Mouse (Mus musculus) cerebellum, adult 2 months (tissue): ENCODE data around the gene Npff.

Source experiments
- CTCF ChIP-seq: fragments of 200-500 bp; IDR thresholded peaks from 2 replicates; pipeline ENCODE4 v1.5.1; 2011; ENCODE audit warnings: low read depth, mild to moderate bottlenecking, control low read depth, low read length, moderate library complexity, borderline replicate concordance; ENCODE audit not compliant: insufficient read depth
- POLR2A ChIP-seq: fragments of 200-500 bp; IDR thresholded peaks from 2 replicates; pipeline ENCODE4 v1.6.1; 2011; ENCODE audit warnings: low read length, control low read depth, borderline replicate concordance; ENCODE audit not compliant: insufficient read depth

DNA sequence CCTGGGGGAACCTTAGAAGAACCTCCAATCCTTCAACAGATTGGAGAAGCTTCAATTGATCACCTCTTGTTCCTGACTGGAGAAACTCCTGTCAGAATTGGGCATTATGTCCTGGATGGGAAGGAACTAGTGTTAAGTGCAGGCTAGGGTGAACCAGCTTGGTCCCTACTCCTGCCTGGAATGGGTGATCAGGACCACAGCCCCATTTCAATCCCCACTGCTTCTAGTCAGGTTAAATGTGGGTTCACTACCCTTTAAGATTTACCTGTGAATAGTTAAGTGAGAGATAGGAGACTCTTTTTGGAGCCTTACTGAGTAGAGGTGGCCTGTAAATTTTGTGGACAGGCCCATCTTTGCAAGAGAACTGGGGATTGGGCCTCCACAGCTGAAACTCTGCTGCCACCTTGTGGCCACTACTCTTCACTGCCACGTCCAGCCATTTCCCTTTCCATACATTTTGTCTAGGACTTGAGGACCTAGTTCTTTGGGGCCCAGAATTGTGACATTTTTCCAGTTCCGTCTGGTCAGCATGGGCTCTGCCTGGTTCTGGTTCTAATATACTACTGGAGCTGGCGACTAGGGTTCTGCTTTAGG is at the start of gene Npff:
- TF ChIP-seq CTCF (peak; percentile 87), POLR2A (no peak)
